Mouse (Mus musculus) urinary bladder, postnatal 36 days (tissue): ENCODE results near the gene AA467197.
A peak's percentile ranks its signal among the peaks of the same experiment; 100 is the strongest.

Source experiments
- DNase-seq, 2 experiments: peaks; one replicate each; pipeline ENCODE4 v3.0.0; 2022; ENCODE audit warnings: low spot score in 2 of 2, mixed read lengths in 1 of 2

Gene AA467197

DNA sequence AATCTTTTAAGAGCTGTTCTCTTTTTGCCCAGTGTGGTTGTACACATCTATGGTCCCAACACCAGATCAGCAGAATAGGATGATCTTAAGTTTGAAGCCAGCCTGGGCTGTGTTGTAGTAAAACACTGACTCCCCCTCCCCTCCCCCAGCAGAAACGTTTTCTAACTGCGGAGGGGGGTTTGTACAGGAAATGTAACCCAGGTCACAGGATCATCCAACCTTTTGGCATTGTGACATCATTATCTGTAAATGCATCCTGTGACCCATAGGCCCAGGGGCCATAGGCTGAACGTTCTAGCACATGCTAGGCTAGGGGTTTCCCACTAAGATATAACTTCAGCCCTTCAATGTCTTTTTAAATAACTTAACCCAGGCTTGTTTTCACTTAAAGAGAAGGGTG, at the start of gene AA467197:
AA467197 (plus strand) TSS at position 301 of the 400 bp plus-strand sequence.
- no peak for DNase-seq

- no peak for DNase-seq
Observed at GRCm38 (mm10) chr2:122587861-122588519, 48.8 kb upstream of the AA467197 start.

DNA sequence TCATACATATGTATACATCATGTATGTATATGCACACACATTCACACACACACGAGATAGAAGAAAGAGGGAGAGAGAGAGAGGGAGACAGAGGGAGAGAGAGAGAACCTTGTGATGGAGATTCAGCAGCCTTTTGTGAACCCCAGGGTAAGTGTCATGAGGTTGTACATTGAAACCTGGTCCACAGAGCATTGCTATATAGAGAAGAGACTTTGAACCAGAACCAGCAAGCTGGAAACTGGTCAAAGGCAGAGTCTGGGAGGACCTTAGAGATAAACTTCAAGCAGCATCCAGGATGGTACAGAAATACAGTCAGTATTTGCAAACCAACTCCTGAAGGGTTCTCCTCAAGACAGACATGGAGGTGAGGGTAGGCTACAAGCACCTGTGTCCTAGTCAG, 46.4 kb upstream of the AA467197 start:
- DNase-seq = no peak

GRCm38 (mm10) chr2:122591213-122591612, 45.6 kb upstream of the AA467197 start:
- DNase-seq = no peak

DNA sequence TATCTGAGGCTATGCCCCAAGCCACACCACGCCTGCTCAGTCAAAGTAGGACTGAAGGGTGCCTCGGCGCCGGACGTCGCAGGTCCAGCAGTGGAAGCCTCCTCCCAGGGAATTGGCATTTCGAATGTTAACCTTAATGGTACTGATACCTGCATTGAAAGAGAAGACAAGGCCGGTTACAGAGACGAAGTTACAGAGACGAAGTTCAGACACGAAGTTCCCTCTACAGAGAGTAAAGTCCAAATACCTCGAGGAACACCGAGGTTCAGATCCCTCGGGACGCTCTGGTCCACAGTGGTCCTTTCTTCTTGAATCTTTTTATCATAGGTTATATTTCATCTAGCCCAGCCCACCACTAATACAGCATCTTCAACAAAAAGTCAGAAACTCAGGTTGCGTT, 41.3 kb upstream of the AA467197 start:
- DNase-seq = no peak

- DNase-seq = no peak
Observed at GRCm38 (mm10) chr2:122599736-122600135, 37.0 kb upstream of the AA467197 start.

GRCm38 (mm10) chr2:122601354-122601753, 35.4 kb upstream of the AA467197 start:
- no peak for DNase-seq

GRCm38 (mm10) chr2:122605829-122606228, 31.0 kb upstream of the AA467197 start:
- DNase-seq = no peak

DNA sequence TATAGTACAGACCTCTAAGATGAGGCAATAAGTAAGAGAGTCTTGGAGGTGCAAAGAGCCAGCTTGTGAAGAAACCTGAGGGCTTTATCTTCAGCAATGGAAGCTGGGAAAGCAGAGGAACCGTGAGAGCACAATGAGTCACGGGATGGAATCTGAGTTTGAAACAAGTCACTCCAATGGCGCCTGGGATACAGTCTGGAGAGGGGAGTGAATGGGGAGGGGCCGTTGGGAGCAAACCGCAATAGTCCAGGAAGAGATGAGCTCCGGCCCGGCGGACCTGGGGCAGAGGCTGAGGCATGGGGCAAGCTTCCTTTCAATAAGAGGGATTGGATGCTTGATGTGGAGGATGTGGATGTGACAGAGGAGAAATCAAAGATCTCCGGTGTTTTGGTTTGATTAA, 28.0 kb upstream of the AA467197 start:
- no peak for DNase-seq

DNA sequence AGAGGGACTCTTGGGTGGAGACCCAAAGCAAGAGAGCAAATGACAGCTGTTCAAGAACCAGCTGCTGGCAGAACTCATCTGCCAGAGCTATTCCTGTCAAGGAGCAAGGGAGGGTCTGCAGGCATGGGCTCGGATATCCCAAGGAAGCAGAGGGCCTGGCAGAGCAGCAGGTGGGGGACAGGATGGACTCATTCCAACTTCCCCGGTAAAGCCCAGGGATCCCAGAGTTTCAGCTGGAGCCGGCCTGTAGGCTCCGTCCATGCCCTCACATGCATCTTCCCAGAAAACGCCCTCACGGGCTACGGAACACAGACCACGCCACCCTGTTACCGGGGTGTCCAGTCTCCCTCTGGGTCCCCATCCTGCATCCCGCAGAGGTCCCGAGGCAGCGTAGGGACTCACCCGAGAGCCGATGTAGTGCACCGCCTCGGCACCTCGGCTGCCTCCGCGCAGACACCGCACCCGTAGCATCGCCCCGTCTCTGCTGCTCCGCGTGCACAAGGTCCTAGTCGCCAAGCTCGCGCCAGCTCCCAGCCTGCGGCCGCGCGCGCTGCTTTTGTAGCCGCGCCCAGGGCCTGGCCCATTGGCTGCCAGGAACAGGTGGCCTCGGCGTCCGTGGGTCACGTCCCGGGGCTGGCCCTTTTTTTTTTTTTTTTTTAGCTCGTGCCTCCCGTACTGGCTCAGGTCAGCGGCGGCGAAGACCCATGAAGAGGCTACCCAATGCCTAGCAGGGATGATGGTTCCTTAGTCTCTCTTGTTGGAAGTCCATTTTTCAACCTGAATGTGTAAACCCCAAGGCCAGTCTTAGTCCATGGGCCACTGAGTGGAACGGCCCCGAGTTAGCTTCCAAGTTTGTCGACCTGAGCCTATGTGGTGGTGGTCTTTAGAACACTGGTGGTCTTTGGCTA, 25.8 kb upstream of the AA467197 start, which contains the start of gene Gatm:
Gatm (minus strand) TSS at position 558 of the 908 bp plus-strand sequence.
- DNase-seq = peak; percentile 15 to 50

DNA sequence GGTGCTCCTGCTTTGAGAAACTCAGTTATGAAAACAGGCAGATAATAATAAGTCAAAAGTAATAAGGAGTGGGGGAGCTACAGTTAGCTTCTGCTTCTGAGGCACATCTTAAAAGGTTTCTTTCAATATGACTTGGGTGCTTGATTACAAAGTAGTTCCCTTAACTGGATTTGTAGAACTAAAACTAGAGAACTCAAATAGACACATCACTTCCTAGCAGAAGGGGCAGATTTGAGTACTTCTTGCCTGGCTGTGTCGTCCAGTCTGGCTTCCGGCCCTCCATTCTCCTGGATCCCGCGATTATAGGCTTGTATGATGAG, 25.2 kb upstream of the AA467197 start:
- DNase-seq = no peak

DNA sequence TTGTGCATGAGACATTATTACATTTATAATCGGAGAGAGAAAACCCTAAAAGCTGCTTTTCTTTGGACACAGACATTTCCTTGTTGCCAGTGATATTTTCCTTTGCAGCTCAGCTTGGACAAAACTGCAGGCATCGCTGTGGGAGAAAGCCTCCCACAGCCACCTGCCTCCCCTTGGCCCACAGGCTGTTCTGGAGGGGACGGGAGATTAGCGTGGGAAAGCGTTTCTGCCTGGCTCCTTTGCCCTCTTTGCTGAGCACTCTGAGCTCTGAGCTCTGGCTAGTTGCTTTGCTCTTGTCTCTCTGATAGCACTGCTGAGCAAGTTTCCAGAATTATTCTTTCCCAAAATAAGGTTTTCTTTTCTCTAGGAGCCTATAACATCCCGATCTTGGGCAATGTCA, 20.5 kb upstream of the AA467197 start:
- DNase-seq = no peak

DNA sequence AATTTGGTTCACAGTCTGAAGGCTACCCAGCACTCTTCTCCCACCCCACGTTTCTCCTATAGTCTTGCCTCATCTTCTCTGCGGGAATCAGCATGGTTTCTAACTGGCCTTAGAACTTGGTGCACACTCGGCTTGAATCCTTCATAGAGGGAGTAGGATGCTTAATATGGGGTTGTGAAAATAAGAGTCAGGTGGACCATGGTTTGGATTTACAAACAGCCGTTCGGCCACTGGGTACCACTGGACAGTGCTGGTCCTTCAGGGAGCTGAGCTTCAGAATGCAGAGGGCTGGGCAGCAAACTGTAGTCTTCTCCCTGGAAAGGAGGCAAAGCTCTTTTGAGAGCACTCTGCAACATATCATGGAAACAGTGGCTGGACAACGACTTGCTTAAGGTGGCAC, 19.0 kb upstream of the AA467197 start:
- DNase-seq = no peak

- DNase-seq = no peak
Observed at GRCm38 (mm10) chr2:122618719-122619118, 18.1 kb upstream of the AA467197 start.

- no peak for DNase-seq
Observed at GRCm38 (mm10) chr2:122621337-122622110, 15.3 kb upstream of the AA467197 start.

GRCm38 (mm10) chr2:122625930-122626329, 10.9 kb upstream of the AA467197 start:
- DNase-seq = no peak

- DNase-seq = peak; percentile 72 to 79
Observed at GRCm38 (mm10) chr2:122628976-122629375, 7.8 kb upstream of the AA467197 start.

DNA sequence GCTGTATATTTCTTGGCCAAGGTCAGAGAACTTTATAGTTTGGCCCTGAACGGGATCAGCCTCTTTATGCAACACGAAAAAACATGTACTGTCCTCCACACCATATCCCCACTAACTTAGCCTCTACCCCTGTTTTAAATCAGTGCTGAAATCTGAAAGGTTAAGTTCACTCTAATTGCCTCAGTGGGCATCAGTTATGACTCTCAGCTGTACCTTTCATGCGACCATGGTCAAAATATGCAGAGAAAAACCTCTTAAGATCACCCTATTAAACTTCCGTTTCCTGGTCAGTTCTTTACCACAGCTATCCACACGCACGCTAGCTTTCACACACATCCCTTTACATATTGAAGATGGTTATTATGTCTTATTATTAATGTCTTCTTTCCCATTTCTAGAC, 6.9 kb upstream of the AA467197 start:
- no peak for DNase-seq

DNA sequence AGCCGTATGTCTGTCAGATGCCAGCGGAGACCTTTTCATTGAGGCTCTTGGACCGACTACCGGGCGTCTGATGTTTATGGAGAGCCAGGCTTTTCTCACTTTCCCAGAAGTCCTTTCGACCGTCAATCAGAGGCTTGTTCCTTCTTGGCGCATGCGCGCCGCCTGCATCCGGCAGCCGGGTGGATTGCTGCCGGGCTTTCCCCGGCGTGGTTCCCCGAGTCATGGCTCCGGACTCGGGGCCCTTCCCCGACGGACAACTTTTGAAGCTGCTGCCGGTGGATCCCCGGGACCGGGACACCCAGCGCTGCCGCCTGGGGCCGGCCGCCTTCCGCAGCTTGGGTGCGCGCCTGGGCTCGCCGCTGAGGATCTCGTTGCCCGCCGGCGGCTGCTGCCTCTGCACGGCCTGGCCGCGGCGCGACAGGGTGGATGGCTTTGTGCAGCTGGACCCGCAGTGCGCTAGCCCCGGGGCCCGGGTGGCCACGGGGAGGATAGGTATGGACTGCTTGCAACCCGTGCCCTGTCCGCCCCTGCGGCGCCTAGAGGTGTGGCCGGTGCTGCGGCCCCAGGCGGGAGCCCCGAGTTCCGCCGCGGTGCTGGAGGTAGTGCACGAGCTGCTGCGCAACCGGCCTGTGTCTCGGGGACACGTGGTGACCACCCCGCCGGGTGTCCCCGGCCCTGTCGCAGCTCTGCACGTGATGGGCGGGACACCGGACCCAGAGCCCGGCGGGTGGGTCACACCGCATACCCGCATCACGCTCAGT, 6.1 kb upstream of the AA467197 start:
- DNase-seq = peak; percentile 75 to 86

DNA sequence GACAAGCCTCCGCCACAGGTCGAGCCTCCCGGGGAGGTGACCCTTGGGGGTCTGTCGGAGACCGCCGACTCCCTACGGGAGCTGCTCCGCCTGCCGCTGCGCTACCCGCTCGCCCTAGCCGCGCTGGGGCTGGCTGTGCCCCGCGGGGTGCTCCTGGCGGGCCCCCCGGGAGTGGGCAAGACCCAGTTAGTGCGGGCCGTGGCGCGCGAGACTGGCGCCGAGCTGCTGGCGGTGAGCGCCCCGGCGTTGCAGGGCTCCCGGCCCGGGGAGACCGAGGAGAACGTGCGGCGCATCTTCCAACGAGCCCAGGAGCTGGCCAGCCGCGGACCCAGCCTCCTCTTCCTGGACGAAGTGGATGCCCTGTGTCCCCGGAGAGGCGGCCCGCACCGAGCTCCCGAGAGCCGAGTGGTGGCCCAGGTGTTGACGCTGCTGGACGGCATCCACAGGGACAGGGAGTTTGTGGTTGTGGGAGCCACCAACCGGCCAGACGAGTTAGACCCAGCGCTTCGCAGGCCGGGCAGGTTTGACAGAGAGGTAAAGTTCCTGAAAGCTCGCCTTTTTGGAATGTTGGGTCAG, 5.5 kb upstream of the AA467197 start:
- peak; percentile 66 to 76 for DNase-seq

DNA sequence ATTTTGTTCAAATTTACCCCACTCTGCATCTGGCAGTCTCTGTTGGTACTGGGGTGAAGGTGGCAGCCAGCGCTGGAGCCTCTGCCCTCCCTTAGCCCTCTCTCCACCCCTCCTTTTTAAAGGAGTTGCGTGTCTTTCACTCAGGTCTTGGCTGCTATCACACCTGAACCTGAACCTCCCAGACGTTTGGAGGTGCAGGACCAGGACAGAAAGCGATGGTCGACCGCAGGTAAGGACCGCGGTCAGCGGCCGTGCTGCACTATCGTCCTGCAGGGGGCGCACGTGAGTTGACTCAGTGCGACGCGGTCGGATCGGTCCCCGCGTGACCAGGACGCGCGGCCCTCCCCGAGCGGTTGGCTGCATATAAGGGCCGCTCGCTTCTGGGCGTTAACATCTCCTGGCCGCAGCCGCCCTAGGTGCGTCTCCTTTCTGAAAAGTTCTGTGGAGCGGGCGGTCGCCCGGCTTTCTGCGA, 776 bp downstream of the AA467197 start:
- peak; percentile 53 to 71 for DNase-seq
